Mouse (Mus musculus): ENCODE measurements at regions not wholly inside any gene's neighbourhood (a gene's known extent, or its start where the extent isn't known, plus 50 kb on each side); places are given as distances from the start of the nearest gene placed in this dataset.

GRCm38 (mm10) chr8:90499315-90499714, 151.2 kb upstream of the Tox3 start:
- TF ChIP-seq CTCF (IDR thresholded peaks at IDR 0.05; ENCODE audit: control insufficient read depth, insufficient read depth, insufficient replicate concordance, low read depth, low read length): no peak
- no peak for TF ChIP-seq POLR2A (IDR thresholded peaks at IDR 0.05; ENCODE audit: control insufficient read depth, low read depth, low read length)
